Mouse (Mus musculus) liver, adult 2 months (tissue): ENCODE results near the gene Tacr3.

Experiments used
- CTCF ChIP-seq: fragments of 200-500 bp; IDR thresholded peaks from 2 replicates; pipeline ENCODE4 v1.5.1; 2011; ENCODE audit warnings: low read depth, low read length, control low read depth
- POLR2A ChIP-seq: fragments of 200-500 bp; IDR thresholded peaks from 2 replicates; pipeline ENCODE4 v1.6.1; 2011; ENCODE audit warnings: low read length, control low read depth; ENCODE audit not compliant: insufficient read depth; ENCODE audit errors: extremely low read depth

- TF ChIP-seq CTCF (no peak), POLR2A (no peak)
Observed at GRCm38 (mm10) chr3:134895831-134896230, 67.0 kb downstream of the Tacr3 start.
